Mouse (Mus musculus) spleen, postnatal 0 days (tissue): ENCODE measurements around the gene Gm6367. TPM values are rescaled to one million over a fixed set of nuclear protein-coding genes. Genes with fewer than 3 reads are reported as not detected.

Experiments used
- polyA plus RNA-seq: library from polyadenylated mRNA; unstranded; fragments of >200 nt; fragmentation: Nextera tagmentation; extraction: Ambion mirVana; gene quantifications from 2 replicates; pipeline ENCODE4 v1.2.1, GENCODE M21; 2015

The Gm6367 gene
- not detected in 2 replicates for polyA plus RNA-seq

DNA sequence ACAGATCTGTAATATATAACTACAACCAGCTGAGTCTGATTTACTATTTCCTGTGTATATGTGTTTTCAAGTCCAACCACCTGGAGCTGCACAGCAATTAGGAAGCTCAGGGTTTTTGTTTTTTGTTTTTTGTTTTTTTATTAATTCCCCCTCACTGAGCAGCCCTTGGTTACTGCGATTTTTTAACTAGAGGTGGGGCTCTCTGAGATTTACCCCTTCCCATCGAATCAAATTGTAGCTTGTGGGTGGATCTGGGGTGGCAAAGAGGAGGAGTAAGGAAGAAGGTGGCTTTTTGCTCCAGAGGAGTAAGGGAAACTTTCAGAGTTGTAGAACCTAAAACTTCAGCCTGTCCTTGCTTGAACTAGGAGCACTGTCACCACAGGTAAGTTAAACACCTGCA is at the start of gene Gm6367:
TSS of gene Gm6367 (plus strand) at position 301 of the 400 bp plus-strand sequence.

Other genes starting within 250 kb of the Gm6367 start
- not detected in 2 replicates for gene Gm3183, start 123.2 kb upstream of the Gm6367 start, polyA plus RNA-seq
- gene Gm7942, start 118.3 kb downstream of the Gm6367 start, polyA plus RNA-seq, result not detected in 2 replicates
- not detected in 2 replicates for gene Gm16513, start 194.0 kb downstream of the Gm6367 start, polyA plus RNA-seq